Mouse (Mus musculus) heart, postnatal 36 days (tissue): ENCODE results near the gene Syf2. TPM values are rescaled to one million over a fixed set of nuclear protein-coding genes. Genes with fewer than 3 reads are reported as not detected.

Experiments
- DNase-seq, 2 experiments: peaks; one replicate each; pipeline ENCODE4 v3.0.0; 2021 to 2022
- intact Hi-C: fragments of 180-260 bp; cut with DNase I; formaldehyde crosslinking; loops from one replicate; pipeline ENCODE4 v1.15.1; 2025
- total RNA-seq, 2 experiments: library from RNA; stranded (reverse); gene quantifications; 2 replicates each; pipeline ENCODE4 v1.2.3; 2021

Syf2 gene
- total RNA-seq, 2 experiments from 2014 or later: 56.1 to 65.6 TPM

GRCm38 (mm10) chr4:134967887-134968604, 37.3 kb downstream of the Syf2 start:
- intact Hi-C loops: loop anchor here (5.0 kb wide), 1 partner anchor 69 kb away; no protein-coding TSS in a partner anchor
- DNase-seq: no peak

- DNase-seq: no peak
- intact Hi-C loops: loop anchor here (5.0 kb wide), 1 partner anchor 69 kb away; no protein-coding TSS in a partner anchor
Measured at GRCm38 (mm10) chr4:134968605-134968976, 37.9 kb downstream of the Syf2 start.

GRCm38 (mm10) chr4:134975261-134975928, 44.7 kb downstream of the Syf2 start:
- no peak for DNase-seq
- intact Hi-C loops: no loop called here

GRCm38 (mm10) chr4:134975929-134976308, 45.2 kb downstream of the Syf2 start:
- DNase-seq: no peak
- intact Hi-C loops: no loop called here

GRCm38 (mm10) chr4:134978930-134979329, 48.2 kb downstream of the Syf2 start:
- intact Hi-C loops: no loop called here

GRCm38 (mm10) chr4:134981959-134982431, 51.3 kb downstream of the Syf2 start:
- DNase-seq: no peak
- intact Hi-C loops: no loop called here

More at GRCm38 (mm10) chr4:134978930-134979329, 48.2 kb downstream of the Syf2 start:
- no peak for DNase-seq

- DNase-seq: no peak
- intact Hi-C loops: no loop called here
Measured at GRCm38 (mm10) chr4:134983136-134983535, 52.4 kb downstream of the Syf2 start.

GRCm38 (mm10) chr4:134984555-134984954, 53.9 kb downstream of the Syf2 start:
- no peak for DNase-seq

GRCm38 (mm10) chr4:134985626-134986335, 55.1 kb downstream of the Syf2 start:
- DNase-seq: no peak
- intact Hi-C loops: no loop called here

More at GRCm38 (mm10) chr4:134984555-134984954, 53.9 kb downstream of the Syf2 start:
- intact Hi-C loops: no loop called here

GRCm38 (mm10) chr4:134986336-134986635, 55.6 kb downstream of the Syf2 start:
- DNase-seq: no peak
- intact Hi-C loops: no loop called here

GRCm38 (mm10) chr4:134986963-134987362, 56.3 kb downstream of the Syf2 start:
- intact Hi-C loops: no loop called here
- no peak for DNase-seq

Other genes with a start within 250 kb of the Syf2 start
- 10 to 100 TPM; 22.0 to 23.2 TPM for gene Man1c1, start 226.6 kb upstream of the Syf2 start, total RNA-seq
- 10 to 100 TPM; 14.3 to 16.2 TPM for gene Ldlrap1, start 162.9 kb upstream of the Syf2 start, total RNA-seq
- 10 to 100 TPM; 23.9 to 24.7 TPM for gene Maco1, start 77.6 kb upstream of the Syf2 start, total RNA-seq
- gene Rhd, start 66.4 kb upstream of the Syf2 start, total RNA-seq: 1 to 10 TPM; 2.8 to 3.0 TPM
- 10 to 100 TPM; 65.8 to 71.3 TPM for gene Tmem50a, start 15.9 kb upstream of the Syf2 start, total RNA-seq
- 100 to 1,000 TPM; 129 to 206 TPM for gene Rsrp1, start 7.3 kb upstream of the Syf2 start, total RNA-seq
- gene Runx3, start 189.8 kb downstream of the Syf2 start, total RNA-seq: under 1 TPM; 0.43 to 0.50 TPM